Mouse (Mus musculus) limb, embryonic 14.5 days (tissue): Measurements from ENCODE around the gene Tom1l1. TPM values are rescaled to one million over a fixed set of nuclear protein-coding genes. Genes with fewer than 3 reads are reported as not detected.
"Not testable (repeated sequence)": the region's sequence is repeated elsewhere in the genome, so short reads cannot be mapped to it uniquely, and the experiment has no call there.

ENCODE experiments used
- ATAC-seq: fragments of 200-750 bp; cut with Nextera tagmentation; 2 replicates; pipeline ENCODE4 v1.8.0; 2017; ENCODE audit warnings: low read depth, moderate number of reproducible peaks, moderate TSS enrichment; ENCODE audit not compliant: low FRiP score
- DNase-seq: peaks from one replicate; pipeline ENCODE4 v3.0.0-alpha.2; 2015; ENCODE audit warnings: low spot score
- H3K27ac ChIP-seq: fragments of 300-500 bp; sonication (generic); replicated peaks from 2 replicates; pipeline ENCODE4 v1.5.1; 2014; ENCODE audit warnings: low read depth, mild to moderate bottlenecking, low read length, moderate library complexity, mixed read lengths
- H3K27me3 ChIP-seq: fragments of 300-500 bp; sonication (generic); 2 replicates; pipeline ENCODE4 v1.6.1; 2014; ENCODE audit warnings: low read length, mixed read lengths; ENCODE audit not compliant: control insufficient read depth, insufficient read depth
- H3K36me3 ChIP-seq: fragments of 300-500 bp; sonication (generic); 2 replicates; pipeline ENCODE4 v1.6.1; 2014; ENCODE audit warnings: mild to moderate bottlenecking, low read length, moderate library complexity, mixed read lengths; ENCODE audit not compliant: control insufficient read depth, insufficient read depth
- H3K4me1 ChIP-seq: fragments of 300-500 bp; sonication (generic); 2 replicates; pipeline ENCODE4 v1.6.1; 2014; ENCODE audit warnings: antibody characterized with exemption, low read length, mixed read lengths; ENCODE audit not compliant: control insufficient read depth, insufficient read depth
- H3K4me2 ChIP-seq: fragments of 300-500 bp; sonication (generic); replicated peaks from 2 replicates; pipeline ENCODE4 v1.6.1; 2014; ENCODE audit warnings: low read depth, mild to moderate bottlenecking, low read length, moderate library complexity; ENCODE audit not compliant: severe bottlenecking
- H3K4me3 ChIP-seq: fragments of 300-500 bp; sonication (generic); replicated peaks from 2 replicates; pipeline ENCODE4 v1.5.1; 2014; ENCODE audit warnings: low read length
- H3K9ac ChIP-seq: fragments of 300-500 bp; sonication (generic); 2 replicates; pipeline ENCODE4 v1.6.1; 2014; ENCODE audit warnings: mild to moderate bottlenecking, low read depth, low read length, moderate library complexity; ENCODE audit not compliant: severe bottlenecking
- H3K9me3 ChIP-seq: fragments of 300-500 bp; sonication (generic); 2 replicates; pipeline ENCODE4 v1.6.1; 2016; ENCODE audit warnings: low read length; ENCODE audit not compliant: control insufficient read depth
- POLR2A ChIP-seq: fragments of 200-500 bp; IDR thresholded peaks from 2 replicates; pipeline ENCODE4 v1.8.0; 2012; ENCODE audit warnings: inconsistent platforms, mild to moderate bottlenecking, moderate library complexity, borderline replicate concordance; ENCODE audit not compliant: insufficient read depth, insufficient read length; ENCODE audit errors: extremely low read depth
- WGBS: fragments of 180-500 bp; shearing (Covaris S2); extraction: QIAGEN DNeasy Blood & Tissue Kit; methylation state at CpG from one replicate; pipeline ENCODE4 v1.1.7; 2014; 5-methylcytosine and 5-hydroxymethylcytosine counted together
- polyA plus RNA-seq, 2 experiments: library from polyadenylated mRNA; depleted of rRNA in 1 of 2; stranded (reverse) in 1 of 2; unstranded in 1 of 2; fragments of >200 nt; fragmentation: Nextera tagmentation in 1 of 2; extraction: Ambion mirVana in 1 of 2; gene quantifications; 2 replicates each; pipeline versions ENCODE4 v1.2.1 to v1.2.3; 2012 to 2014

Tom1l1 gene
- polyA plus RNA-seq, 2 experiments: 18.4 to 32.9 TPM

DNA sequence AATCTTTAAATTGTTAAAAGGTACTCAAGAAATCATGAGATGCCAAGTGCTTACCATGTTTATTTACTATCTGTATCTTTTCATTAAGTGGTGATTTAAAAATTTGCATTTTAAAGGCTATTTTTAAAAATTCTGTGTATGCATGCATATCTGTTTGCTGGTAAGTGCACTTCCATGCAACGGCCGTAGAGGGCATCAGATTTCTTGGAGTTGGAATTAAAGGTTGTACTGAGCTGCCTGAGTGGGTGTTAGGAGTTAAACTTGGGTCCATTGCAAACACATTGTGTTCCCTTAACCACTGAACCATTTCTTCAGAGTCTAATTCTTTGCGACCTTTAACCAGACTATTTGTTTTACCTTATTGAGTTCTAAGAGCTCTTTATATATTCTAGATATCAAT is 29.6 kb upstream of the Tom1l1 start:
- DNase-seq: no peak
- no peak for TF ChIP-seq POLR2A
- Histone ChIP-seq H3K4me1 (no peaks in the 10 kb centered on the region), H3K27me3 (no peaks in the 10 kb centered on the region), H3K9me3 (no peaks in the 10 kb centered on the region), H3K27ac (no peak overlapping the region), H3K4me2 (no peak overlapping the region), H3K36me3 (no peaks in the 10 kb centered on the region), H3K9ac (no peak overlapping the region), H3K4me3 (no peak overlapping the region)
- 89% methylated on average over 3 of the region's 3 CpGs for WGBS
- ATAC-seq: no peak

DNA sequence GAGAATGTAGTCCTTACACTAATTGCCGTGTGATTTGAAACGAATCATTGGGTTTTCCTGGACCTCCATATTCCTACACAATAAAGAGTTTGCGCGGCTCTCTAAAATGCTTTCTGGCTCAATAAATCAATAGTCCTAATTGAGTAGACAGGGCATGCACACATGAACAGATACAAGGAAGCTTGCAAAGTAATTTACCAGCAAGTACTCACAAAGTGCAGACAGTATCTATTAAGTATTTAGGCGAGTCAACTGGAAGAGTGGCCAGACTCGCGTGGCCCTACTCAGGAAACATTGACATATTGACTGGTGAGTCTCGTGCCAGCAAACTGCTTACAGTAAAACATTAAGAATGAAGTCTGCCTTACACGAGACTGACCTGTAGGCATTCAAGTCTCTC is 23.4 kb upstream of the Tom1l1 start:
- H3K27me3 ChIP-seq: no peaks in the 10 kb centered on the region
- 85% methylated on average over 9 of the region's 9 CpGs for WGBS
- DNase-seq (no peak), ATAC-seq (no peak)
- H3K27ac ChIP-seq: no peak overlapping the region
- H3K4me2 ChIP-seq: no peak overlapping the region
- no peaks in the 10 kb centered on the region for H3K36me3 ChIP-seq
- H3K4me3 ChIP-seq: no peak overlapping the region
- H3K9ac ChIP-seq: no peak overlapping the region
- H3K9me3 ChIP-seq: no peaks in the 10 kb centered on the region
- TF ChIP-seq POLR2A: no peak
- H3K4me1 ChIP-seq: no peaks in the 10 kb centered on the region

DNA sequence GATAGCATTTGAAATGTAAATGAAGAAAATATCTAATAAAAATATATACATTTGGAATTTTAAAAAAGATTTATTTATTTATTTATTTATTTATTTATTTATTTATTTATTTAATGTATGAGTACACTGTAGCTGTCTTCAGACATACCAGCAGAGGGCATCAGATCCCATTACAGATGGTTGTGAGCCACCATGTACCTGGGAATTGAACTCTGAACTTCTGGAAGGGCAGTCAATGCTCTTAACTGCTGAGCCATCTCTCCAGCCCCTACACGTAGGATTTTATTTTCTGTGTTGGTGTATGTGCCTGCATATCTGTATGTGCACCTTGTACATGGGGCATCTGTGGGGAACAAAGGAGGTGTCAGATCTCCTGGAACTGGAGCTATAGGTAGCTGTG is 19.0 kb upstream of the Tom1l1 start:
- H3K4me2 ChIP-seq, H3K4me1 ChIP-seq, H3K9ac ChIP-seq, ATAC-seq, H3K27me3 ChIP-seq, H3K36me3 ChIP-seq, H3K9me3 ChIP-seq, H3K27ac ChIP-seq, DNase-seq, H3K4me3 ChIP-seq: not testable (repeated sequence)
- 88% methylated on average over 1 of the region's 1 CpGs for WGBS

DNA sequence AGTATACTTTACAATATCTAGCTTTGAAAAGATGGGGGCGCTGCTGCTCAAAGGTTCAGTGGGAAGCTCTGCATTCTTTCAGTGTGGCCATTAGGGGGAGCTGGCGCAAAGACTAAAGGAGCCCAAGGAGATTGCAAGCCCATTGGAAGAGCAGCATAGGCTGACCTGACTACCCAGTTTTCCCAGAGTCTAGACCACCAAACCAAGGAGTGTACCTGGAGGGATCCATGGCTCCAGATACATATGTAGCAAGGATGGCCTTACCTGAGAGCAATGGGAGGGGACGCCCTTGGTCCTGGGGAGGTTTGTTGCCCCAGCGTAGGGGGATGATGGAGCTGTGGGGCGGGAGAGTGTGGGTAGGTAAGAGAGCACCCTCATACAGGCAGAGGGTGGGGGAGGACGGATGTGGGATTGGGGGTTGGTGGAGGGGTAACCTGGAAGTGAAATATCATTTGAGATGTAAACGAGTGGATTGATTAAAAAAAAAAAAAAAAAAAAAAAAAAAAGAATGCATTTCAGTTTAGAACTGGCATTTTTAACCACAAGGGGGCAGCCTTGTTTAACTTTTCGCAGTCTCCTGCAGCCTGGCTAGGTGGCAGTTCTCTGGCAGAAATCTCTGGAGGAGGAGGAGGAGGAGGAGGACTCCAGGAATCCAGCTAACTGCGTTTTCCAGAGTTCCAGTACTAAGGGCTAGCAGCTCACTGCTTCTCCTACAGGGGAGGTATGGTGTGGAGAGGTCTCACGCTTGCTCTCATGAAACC is 9.5 kb upstream of the Tom1l1 start:
- Histone ChIP-seq H3K4me2 (peak overlapping the region; percentile 35), H3K4me3 (no peak overlapping the region)

DNA sequence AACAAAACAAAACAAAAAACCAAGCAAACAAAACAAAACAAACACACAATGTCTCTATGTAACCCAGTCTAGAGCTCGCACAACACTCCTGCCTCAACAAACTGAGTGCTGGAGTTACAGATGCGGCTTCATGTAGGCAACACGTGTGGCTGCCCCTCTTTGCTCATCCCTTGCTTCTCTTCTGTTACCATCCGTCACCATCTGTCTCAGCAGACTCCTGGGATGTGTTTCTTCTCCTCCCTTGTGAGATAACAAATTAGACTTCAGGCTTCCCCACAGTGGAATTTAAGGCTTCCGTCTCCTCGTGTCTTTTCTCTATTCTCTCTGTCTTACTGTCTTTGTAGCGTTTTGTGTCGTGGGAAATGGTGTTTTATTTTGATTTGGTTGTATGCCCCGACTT is 7.6 kb upstream of the Tom1l1 start:
- DNase-seq: no peak
- Histone ChIP-seq H3K4me1 (no peaks in the 10 kb centered on the region), H3K4me3 (no peak overlapping the region), H3K27ac (no peak overlapping the region), H3K9ac (no peak overlapping the region), H3K4me2 (no peak overlapping the region), H3K27me3 (no peaks in the 10 kb centered on the region), H3K9me3 (no peaks in the 10 kb centered on the region), H3K36me3 (no peaks in the 10 kb centered on the region)
- ATAC-seq: no peak
- WGBS: 66% methylated on average over 9 of the region's 9 CpGs
- TF ChIP-seq POLR2A: no peak

More for the DNA sequence above, 9.5 kb upstream of the Tom1l1 start:
- H3K27ac ChIP-seq: no peak overlapping the region
- no peaks in the 10 kb centered on the region for H3K9me3 ChIP-seq
- no peaks in the 10 kb centered on the region for H3K4me1 ChIP-seq
- no peaks in the 10 kb centered on the region for H3K27me3 ChIP-seq
- WGBS: 21% methylated on average over 10 of the region's 10 CpGs
- DNase-seq (peak; percentile 84), ATAC-seq (peak; percentile 78)
- TF ChIP-seq POLR2A: no peak
- H3K9ac ChIP-seq: no peak overlapping the region
- H3K36me3 ChIP-seq: no peaks in the 10 kb centered on the region
